Mouse (Mus musculus) heart, embryonic 15.5 days (tissue): ENCODE measurements at regions not wholly inside any gene's neighbourhood (a gene's known extent, or its start where the extent isn't known, plus 50 kb on each side); places are given as distances from the start of the nearest gene placed in this dataset.

Experiments used
- ATAC-seq: fragments of 200-750 bp; cut with Nextera tagmentation; replicated peaks from 2 replicates; pipeline ENCODE4 v1.8.0; 2017; ENCODE audit warnings: low read depth, moderate TSS enrichment; ENCODE audit not compliant: insufficient number of reproducible peaks, insufficient read depth, low FRiP score
- H3K27ac ChIP-seq: fragments of 300-500 bp; sonication (generic); 2 replicates; pipeline ENCODE4 v1.5.1; 2015; ENCODE audit warnings: mild to moderate bottlenecking, inconsistent platforms
- H3K27me3 ChIP-seq: fragments of 300-500 bp; sonication (generic); 2 replicates; pipeline ENCODE4 v1.6.1; 2015; ENCODE audit warnings: inconsistent platforms
- H3K36me3 ChIP-seq: fragments of 300-500 bp; sonication (generic); 2 replicates; pipeline ENCODE4 v1.6.1; 2015; ENCODE audit warnings: mild to moderate bottlenecking, inconsistent platforms
- H3K4me1 ChIP-seq: fragments of 300-500 bp; sonication (generic); replicated peaks from 2 replicates; pipeline ENCODE4 v1.6.1; 2015; ENCODE audit warnings: inconsistent platforms
- H3K4me2 ChIP-seq: fragments of 300-500 bp; sonication (generic); 2 replicates; pipeline ENCODE4 v1.6.1; 2015; ENCODE audit warnings: inconsistent platforms, mild to moderate bottlenecking, moderate library complexity
- H3K4me3 ChIP-seq: fragments of 300-500 bp; sonication (generic); 2 replicates; pipeline ENCODE4 v1.5.1; 2015; ENCODE audit warnings: mild to moderate bottlenecking, inconsistent platforms
- H3K9ac ChIP-seq: fragments of 300-500 bp; sonication (generic); 2 replicates; pipeline ENCODE4 v1.6.1; 2015; ENCODE audit warnings: mild to moderate bottlenecking, inconsistent platforms
- H3K9me3 ChIP-seq: fragments of 300-500 bp; sonication (generic); replicated peaks from 2 replicates; pipeline ENCODE4 v1.6.1; 2016; ENCODE audit warnings: inconsistent platforms
- WGBS: fragments of 180-500 bp; shearing (Covaris S2); methylation state at CpG from one replicate; pipeline ENCODE4 v1.1.7; 2015; ENCODE audit warnings: mixed read lengths; 5-methylcytosine and 5-hydroxymethylcytosine counted together

GRCm38 (mm10) chr7:134541699-134542098 lies 128.8 kb upstream of the Dock1 start:
- Histone ChIP-seq H3K4me2 (no peak overlapping the region), H3K9me3 (no peaks in the 10 kb centered on the region), H3K4me1 (no peaks in the 10 kb centered on the region), H3K27me3 (no peaks in the 10 kb centered on the region), H3K9ac (no peak overlapping the region), H3K36me3 (no peaks in the 10 kb centered on the region), H3K27ac (no peak overlapping the region), H3K4me3 (no peak overlapping the region)
- WGBS, result 47% methylated on average over 2 of the region's 2 CpGs
- ATAC-seq, result no peak

- Histone ChIP-seq H3K27ac (no peak overlapping the region), H3K36me3 (no peaks in the 10 kb centered on the region), H3K9ac (no peak overlapping the region), H3K4me3 (no peak overlapping the region), H3K27me3 (no peaks in the 10 kb centered on the region), H3K9me3 (no peaks in the 10 kb centered on the region), H3K4me1 (peaks cover 11% of the 10 kb centered on the region; the same call in 1 of the 2 replicates), H3K4me2 (no peak overlapping the region)
- 68% methylated on average over 6 of the region's 6 CpGs for WGBS
- no peak for ATAC-seq
Measured at GRCm38 (mm10) chr7:134546187-134546586, 124.3 kb upstream of the Dock1 start.

- Histone ChIP-seq H3K36me3 (no peaks in the 10 kb centered on the region), H3K27me3 (no peaks in the 10 kb centered on the region), H3K4me2 (no peak overlapping the region), H3K4me3 (no peak overlapping the region), H3K4me1 (peaks cover 15% of the 10 kb centered on the region), H3K9ac (no peak overlapping the region), H3K9me3 (no peaks in the 10 kb centered on the region), H3K27ac (no peak overlapping the region)
- 70% methylated on average over 8 of the region's 8 CpGs for WGBS
- no peak for ATAC-seq
Measured at GRCm38 (mm10) chr7:134549286-134549919, 121.1 kb upstream of the Dock1 start.

GRCm38 (mm10) chr7:134550221-134550809 lies 120.1 kb upstream of the Dock1 start:
- Histone ChIP-seq H3K27ac (no peak overlapping the region), H3K9ac (no peak overlapping the region), H3K4me3 (no peak overlapping the region), H3K4me2 (no peak overlapping the region), H3K4me1 (peaks cover 15% of the 10 kb centered on the region), H3K27me3 (no peaks in the 10 kb centered on the region), H3K36me3 (no peaks in the 10 kb centered on the region), H3K9me3 (no peaks in the 10 kb centered on the region)
- ATAC-seq, result no peak; the same call in 1 of the 2 replicates
- 36% methylated on average over 7 of the region's 7 CpGs for WGBS

- WGBS, result 53% methylated on average over 6 of the region's 6 CpGs
Measured at GRCm38 (mm10) chr7:134552051-134552451, 118.4 kb upstream of the Dock1 start.

GRCm38 (mm10) chr7:134556061-134556460 lies 114.4 kb upstream of the Dock1 start:
- Histone ChIP-seq H3K27me3 (no peaks in the 10 kb centered on the region), H3K4me1 (peaks cover 4% of the 10 kb centered on the region), H3K4me3 (no peak overlapping the region), H3K9me3 (0 out of 2 replicates have a peak, but pooled peaks cover 2% of the 10 kb centered on the region), H3K36me3 (no peaks in the 10 kb centered on the region), H3K9ac (no peak overlapping the region), H3K4me2 (no peak overlapping the region), H3K27ac (0 out of 2 replicates have a peak overlapping the region, but pooled peaks have one; percentile 30)
- no peak; the same call in 1 of the 2 replicates for ATAC-seq
- WGBS, result 52% methylated on average over 4 of the region's 4 CpGs

More at GRCm38 (mm10) chr7:134552051-134552451, 118.4 kb upstream of the Dock1 start:
- H3K36me3 ChIP-seq, result no peaks in the 10 kb centered on the region
- no peak overlapping the region for H3K9ac ChIP-seq
- H3K27ac ChIP-seq, result no peak overlapping the region
- ATAC-seq, result peak; percentile 22; the same call in 1 of the 2 replicates
- H3K27me3 ChIP-seq, result no peaks in the 10 kb centered on the region
- no peak overlapping the region for H3K4me3 ChIP-seq
- peaks cover 15% of the 10 kb centered on the region for H3K4me1 ChIP-seq
- H3K9me3 ChIP-seq, result no peaks in the 10 kb centered on the region
- no peak overlapping the region for H3K4me2 ChIP-seq

- 81% methylated on average over 5 of the region's 5 CpGs for WGBS
- Histone ChIP-seq H3K4me2 (no peak overlapping the region), H3K4me3 (no peak overlapping the region), H3K9me3 (no peaks in the 10 kb centered on the region), H3K4me1 (peaks cover 3% of the 10 kb centered on the region), H3K9ac (no peak overlapping the region), H3K36me3 (no peaks in the 10 kb centered on the region), H3K27me3 (no peaks in the 10 kb centered on the region), H3K27ac (no peak overlapping the region)
- ATAC-seq, result no peak
Measured at GRCm38 (mm10) chr7:134566322-134566721, 104.1 kb upstream of the Dock1 start.

- ATAC-seq, result no peak
- H3K27me3 ChIP-seq, result no peaks in the 10 kb centered on the region
- H3K4me1 ChIP-seq, result peaks cover 3% of the 10 kb centered on the region
- H3K9ac ChIP-seq, result no peak overlapping the region
- no peak overlapping the region for H3K4me2 ChIP-seq
- H3K36me3 ChIP-seq, result no peaks in the 10 kb centered on the region
- H3K4me3 ChIP-seq, result no peak overlapping the region
- H3K9me3 ChIP-seq, result no peaks in the 10 kb centered on the region
- H3K27ac ChIP-seq, result peak overlapping the region; percentile 42
- WGBS, result 47% methylated on average over 3 of the region's 3 CpGs
Measured at GRCm38 (mm10) chr7:134569247-134569646, 101.2 kb upstream of the Dock1 start.

- no peak overlapping the region for H3K4me2 ChIP-seq
- H3K9me3 ChIP-seq, result no peaks in the 10 kb centered on the region
- 41% methylated on average over 5 of the region's 5 CpGs for WGBS
- H3K4me1 ChIP-seq, result peaks cover 3% of the 10 kb centered on the region
- no peaks in the 10 kb centered on the region for H3K27me3 ChIP-seq
- H3K27ac ChIP-seq, result peak overlapping the region; percentile 12; the same call in 1 of the 2 replicates
- ATAC-seq, result no peak
- H3K4me3 ChIP-seq, result no peak overlapping the region
- no peak overlapping the region for H3K9ac ChIP-seq
- no peaks in the 10 kb centered on the region for H3K36me3 ChIP-seq
Measured at GRCm38 (mm10) chr7:134570176-134570810, 100.2 kb upstream of the Dock1 start.

GRCm38 (mm10) chr7:134581746-134582145 lies 88.7 kb upstream of the Dock1 start:
- ATAC-seq, result no peak
- no peaks in the 10 kb centered on the region for H3K36me3 ChIP-seq
- H3K27ac ChIP-seq, result no peak overlapping the region
- no peaks in the 10 kb centered on the region for H3K9me3 ChIP-seq
- H3K27me3 ChIP-seq, result no peaks in the 10 kb centered on the region
- no peak overlapping the region for H3K4me2 ChIP-seq
- H3K9ac ChIP-seq, result no peak overlapping the region
- no peak overlapping the region for H3K4me3 ChIP-seq
- no peaks in the 10 kb centered on the region for H3K4me1 ChIP-seq

- no peak overlapping the region for H3K4me2 ChIP-seq
- H3K27me3 ChIP-seq, result no peaks in the 10 kb centered on the region
- no peaks in the 10 kb centered on the region for H3K4me1 ChIP-seq
- H3K27ac ChIP-seq, result no peak overlapping the region
- no peak overlapping the region for H3K9ac ChIP-seq
- ATAC-seq, result no peak
- no peak overlapping the region for H3K4me3 ChIP-seq
- H3K9me3 ChIP-seq, result no peaks in the 10 kb centered on the region
- 76% methylated on average over 5 of the region's 5 CpGs for WGBS
- no peaks in the 10 kb centered on the region for H3K36me3 ChIP-seq
Measured at GRCm38 (mm10) chr7:134585478-134585877, 85.0 kb upstream of the Dock1 start.
